Mouse (Mus musculus) lung, postnatal 10 days (tissue): Measurements from ENCODE around the gene Elovl7.

Experiments used
- DNase-seq: peaks from one replicate; pipeline ENCODE4 v3.0.0; 2021

The Elovl7 gene

GRCm38 (mm10) chr13:108214081-108214484 lies at the start of gene Elovl7:
Gene Elovl7, plus strand, starts transcription at chr13:108214404.
- DNase-seq = peak; percentile 83

- no peak for DNase-seq
These were observed 49.6 kb upstream of the Elovl7 start for GRCm38 (mm10) chr13:108164621-108165020.

- no peak for DNase-seq
These were observed 44.2 kb upstream of the Elovl7 start for GRCm38 (mm10) chr13:108170002-108170401.

- DNase-seq = no peak
These were observed 43.7 kb upstream of the Elovl7 start for GRCm38 (mm10) chr13:108170511-108170910.

- no peak for DNase-seq
These were observed 34.6 kb upstream of the Elovl7 start for GRCm38 (mm10) chr13:108179618-108180017.

- DNase-seq = no peak
These were observed 33.4 kb upstream of the Elovl7 start for GRCm38 (mm10) chr13:108180821-108181220.

- no peak for DNase-seq
These were observed 29.4 kb upstream of the Elovl7 start for GRCm38 (mm10) chr13:108184743-108185255.

GRCm38 (mm10) chr13:108185530-108185929 lies 28.7 kb upstream of the Elovl7 start:
- DNase-seq = no peak

- no peak for DNase-seq
These were observed 26.2 kb upstream of the Elovl7 start for GRCm38 (mm10) chr13:108187994-108188393.

GRCm38 (mm10) chr13:108191074-108191720 lies 23.0 kb upstream of the Elovl7 start:
- DNase-seq = peak; percentile 74

- no peak for DNase-seq
These were observed 18.7 kb upstream of the Elovl7 start for GRCm38 (mm10) chr13:108195474-108195873.

- DNase-seq = no peak
These were observed 9.3 kb upstream of the Elovl7 start for GRCm38 (mm10) chr13:108204857-108205256.

GRCm38 (mm10) chr13:108207447-108207846 lies 6.8 kb upstream of the Elovl7 start:
- no peak for DNase-seq

- DNase-seq = no peak
These were observed 6.1 kb upstream of the Elovl7 start for GRCm38 (mm10) chr13:108208090-108208489.

GRCm38 (mm10) chr13:108210960-108211359 lies 3.2 kb upstream of the Elovl7 start:
- DNase-seq = no peak

GRCm38 (mm10) chr13:108212397-108213018 lies 1.7 kb upstream of the Elovl7 start:
- no peak for DNase-seq

- peak; percentile 25 for DNase-seq
These were observed 392 bp downstream of the Elovl7 start for GRCm38 (mm10) chr13:108214485-108215107.

GRCm38 (mm10) chr13:108215231-108215780 lies 1.1 kb downstream of the Elovl7 start:
- DNase-seq = no peak

- DNase-seq = no peak
These were observed 5.6 kb downstream of the Elovl7 start for GRCm38 (mm10) chr13:108219773-108220172.

GRCm38 (mm10) chr13:108229191-108229590 lies 15.0 kb downstream of the Elovl7 start:
- no peak for DNase-seq

- peak; percentile 16 for DNase-seq
These were observed 15.6 kb downstream of the Elovl7 start for GRCm38 (mm10) chr13:108229634-108230330.

GRCm38 (mm10) chr13:108240012-108240411 lies 25.8 kb downstream of the Elovl7 start:
- peak; percentile 26 for DNase-seq

GRCm38 (mm10) chr13:108241715-108242114 lies 27.5 kb downstream of the Elovl7 start:
- DNase-seq = no peak
